ENCODE assay signal across 10 mouse cellular contexts in genomic region chr1:172064613-172065141, GRCm38 (mm10). TPM values are rescaled to one million over a fixed set of nuclear protein-coding genes. Genes with fewer than 3 reads are reported as not detected.
A peak's percentile ranks its signal among the peaks of the same experiment; 100 is the strongest.
DNase-seq lines count a peak whose midpoint lies in the region; ATAC-seq lines count a peak whose summit lies in the region.
"Had no signal": no experiment of that assay in that cellular context is flagged by ENCODE, and none has a peak within 500 bp of the region (broad histone marks: within the 10 kb centered on the region; RNA-seq: fewer than 3 reads in every experiment).

No protein-coding gene starts in this region.

- peak; percentile 55 to 66 for DNase-seq in cerebellum, postnatal 14 days
- DNase-seq in cerebellum, postnatal 25 days: no peak
- peak; percentile 24 for DNase-seq in neural tube, embryonic 11.5 days (ENCODE audit: low spot score)
- DNase-seq in neural tube, embryonic 10.5 days (ENCODE audit: extremely low spot score, low spot score): no peak
- peak; percentile 88 for DNase-seq in left cerebral cortex, postnatal 4 days
- peak; percentile 8 for DNase-seq in skeletal muscle tissue, adult 2 months (ENCODE audit: low read depth, low spot score)
- DNase-seq in ovary, adult 18-20 months (ENCODE audit: low spot score): no peak
- no peak for DNase-seq in adrenal gland, postnatal 4 days (ENCODE audit: low spot score in 2 of 2)

- H3K9me3 ChIP-seq in neural tube, embryonic 11.5 days (ENCODE audit: control insufficient read depth, low read length): no peaks in the 10 kb centered on the region
- H3K9me3 ChIP-seq: liver, embryonic 12.5 days had no signal

- WGBS in neural tube, embryonic 11.5 days: 70% methylated on average over 13 of the region's 13 CpGs

- ATAC-seq in neural tube, embryonic 11.5 days (ENCODE audit: insufficient read depth, low FRiP score, low TSS enrichment): peak; percentile 11; the same call in 1 of the 2 replicates
- ATAC-seq: liver, embryonic 12.5 days; Patski had no signal

- no peak overlapping the region for H3K4me2 ChIP-seq in neural tube, embryonic 11.5 days (ENCODE audit: low read depth)
- H3K4me2 ChIP-seq: liver, embryonic 12.5 days had no signal

- H3K27ac ChIP-seq in neural tube, embryonic 11.5 days (ENCODE audit: low read depth, low read length): peak overlapping the region; percentile 11; the same call in 1 of the 2 replicates
- H3K27ac ChIP-seq: liver, embryonic 12.5 days had no signal

- H3K36me3 ChIP-seq in neural tube, embryonic 11.5 days (ENCODE audit: control insufficient read depth, insufficient read depth, low read length): peaks cover 15% of the 10 kb centered on the region

- H3K27me3 ChIP-seq in neural tube, embryonic 11.5 days (ENCODE audit: control insufficient read depth, insufficient read depth, low read length): no peaks in the 10 kb centered on the region
- H3K27me3 ChIP-seq: liver, embryonic 12.5 days; Patski had no signal

- H3K9ac ChIP-seq in neural tube, embryonic 11.5 days (ENCODE audit: low read length): no peak overlapping the region
- H3K9ac ChIP-seq: liver, embryonic 12.5 days had no signal

- peaks cover 5% of the 10 kb centered on the region for H3K4me1 ChIP-seq in neural tube, embryonic 11.5 days (ENCODE audit: control insufficient read depth, insufficient read depth, low read length)
- H3K4me1 ChIP-seq: liver, embryonic 12.5 days had no signal

- no peak overlapping the region for H3K4me3 ChIP-seq in neural tube, embryonic 11.5 days (ENCODE audit: low read depth, low read length)
- H3K4me3 ChIP-seq: liver, embryonic 12.5 days had no signal

- intact Hi-C loops in left cerebral cortex, postnatal 4 days (cut with DNase I): no loop called here

RNA-seq across cellular contexts. Expression of gene Nhlh1, which starts 7.3 kb away (rescaled TPM):
- polyA plus RNA-seq in neural tube, embryonic 11.5 days (2014; fragmentation: Nextera tagmentation; extraction: Ambion mirVana): 13.8 and 15.7 TPM in 2 replicates
- total RNA-seq in left cerebral cortex, postnatal 4 days (2021): under 1 TPM; 0.32 to 0.44 TPM
- under 1 TPM in 1 of 2 experiments, not detected in 1; 0.31 TPM for total RNA-seq in adrenal gland, postnatal 4 days (2021)
- polyA plus RNA-seq: liver, embryonic 12.5 days; Patski had no signal

RNA-seq across cellular contexts. Expression of gene Copa, which starts 17.7 kb away (rescaled TPM):
- polyA plus RNA-seq in neural tube, embryonic 11.5 days (2014; fragmentation: Nextera tagmentation; extraction: Ambion mirVana): 219 and 225 TPM in 2 replicates
- 100 to 1,000 TPM; 195 to 198 TPM for total RNA-seq in left cerebral cortex, postnatal 4 days (2021)
- total RNA-seq in adrenal gland, postnatal 4 days (2021): 100 to 1,000 TPM; 187 to 205 TPM

RNA-seq across cellular contexts. Expression of gene Ncstn, which starts 17.9 kb away (rescaled TPM):
- 122 and 132 TPM in 2 replicates for polyA plus RNA-seq in neural tube, embryonic 11.5 days (2014; fragmentation: Nextera tagmentation; extraction: Ambion mirVana)
- total RNA-seq in left cerebral cortex, postnatal 4 days (2021): 10 to 100 TPM; 80.0 to 85.3 TPM
- total RNA-seq in adrenal gland, postnatal 4 days (2021): 100 to 1,000 TPM; 148 to 154 TPM

RNA-seq across cellular contexts. Expression of gene Vangl2, which starts 36.4 kb away (rescaled TPM):
- 62.0 and 69.0 TPM in 2 replicates for polyA plus RNA-seq in neural tube, embryonic 11.5 days (2014; fragmentation: Nextera tagmentation; extraction: Ambion mirVana)
- total RNA-seq in left cerebral cortex, postnatal 4 days (2021): 10 to 100 TPM; 62.0 to 65.3 TPM
- 10 to 100 TPM; 16.2 to 18.7 TPM for total RNA-seq in adrenal gland, postnatal 4 days (2021)

Comparison
In these comparisons a context has a peak if more than half of its experiments do, and no peak if none do; other contexts are left out.
1. DNase-seq: peak in cerebellum, postnatal 14 days (2 of 2), neural tube, embryonic 11.5 days (single experiment), left cerebral cortex, postnatal 4 days (single experiment) and skeletal muscle tissue, adult 2 months (single experiment); none in cerebellum, postnatal 25 days (0 of 2), neural tube, embryonic 10.5 days (single experiment), ovary, adult 18-20 months (single experiment) and adrenal gland, postnatal 4 days (0 of 2).